Mouse (Mus musculus): ENCODE measurements around the gene Rabgef1. TPM values are rescaled to one million over a fixed set of nuclear protein-coding genes. Genes with fewer than 3 reads are reported as not detected.

Gene Rabgef1
- polyA plus RNA-seq, 1 experiment from 2014 or later, result 35.7 TPM

DNA sequence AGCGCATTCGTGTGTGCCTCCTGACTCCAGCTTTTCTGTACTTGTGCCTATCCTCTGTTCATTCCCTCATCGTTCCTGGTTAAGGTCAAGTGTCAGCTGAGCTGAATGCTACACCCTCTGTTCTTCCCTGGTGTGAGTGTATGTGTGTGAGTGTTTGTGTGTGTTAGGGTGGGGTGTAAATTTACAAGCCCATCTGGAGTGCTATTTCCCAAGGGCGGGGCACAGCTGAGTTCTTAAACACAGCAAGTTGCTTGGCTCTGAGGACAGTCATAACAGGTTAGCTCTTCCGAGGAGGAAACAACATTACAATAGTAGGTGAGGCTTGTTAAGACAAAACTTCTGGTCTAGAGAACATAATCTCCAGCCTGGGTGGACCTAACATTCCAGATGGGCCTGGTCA lies 46.7 kb downstream of the Rabgef1 start:
- Histone ChIP-seq H3K27ac (no peak overlapping the region), H3K9ac (no peak overlapping the region), H3K9me3 (ENCODE audit: control insufficient read depth, low read length) (no peaks in the 10 kb centered on the region), H3K27me3 (ENCODE audit: control insufficient read depth, insufficient read depth, low read length) (no peaks in the 10 kb centered on the region), H3K4me2 (replicated peaks) (no peak overlapping the region), H3K4me3 (replicated peaks; ENCODE audit: low read length) (no peak overlapping the region), H3K36me3 (replicated peaks; ENCODE audit: control insufficient read depth, insufficient read depth) (peaks cover 10% of the 10 kb centered on the region), H3K4me1 (replicated peaks; ENCODE audit: control insufficient read depth, insufficient read depth, low read length) (peaks cover 13% of the 10 kb centered on the region)
- ATAC-seq (ENCODE audit: low FRiP score) (no peak), DNase-seq (ENCODE audit: low spot score) (no peak)
- WGBS, result 94% methylated on average over 5 of the region's 5 CpGs

DNA sequence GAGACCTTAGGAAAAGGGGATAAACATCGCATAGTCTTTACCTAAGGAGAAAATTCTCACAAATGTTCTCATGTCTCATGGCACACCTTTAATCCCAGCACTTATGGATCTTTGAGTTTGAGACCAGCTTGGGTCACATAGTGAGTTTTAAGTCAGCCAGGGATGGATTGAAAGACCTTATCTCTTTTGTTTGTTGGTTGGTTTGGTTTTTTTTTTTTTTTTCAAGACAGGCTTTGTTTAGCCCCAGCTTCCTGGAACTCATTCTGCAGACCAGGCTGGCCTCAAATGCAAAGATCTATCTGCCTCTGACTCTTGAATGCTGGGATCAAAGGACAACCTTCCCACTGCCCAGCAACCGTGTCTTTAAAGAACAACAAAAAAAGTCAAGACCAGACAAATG lies 49.7 kb downstream of the Rabgef1 start:
- 54% methylated on average over 2 of the region's 2 CpGs for WGBS
- Histone ChIP-seq H3K9me3 (ENCODE audit: control insufficient read depth, low read length) (no peaks in the 10 kb centered on the region), H3K4me1 (replicated peaks; ENCODE audit: control insufficient read depth, insufficient read depth, low read length) (peaks cover 18% of the 10 kb centered on the region), H3K9ac (peak overlapping the region; percentile 97), H3K27me3 (ENCODE audit: control insufficient read depth, insufficient read depth, low read length) (no peaks in the 10 kb centered on the region), H3K36me3 (replicated peaks; ENCODE audit: control insufficient read depth, insufficient read depth) (no peaks in the 10 kb centered on the region), H3K4me3 (replicated peaks; ENCODE audit: low read length) (peak overlapping the region; percentile 100), H3K4me2 (replicated peaks) (peak overlapping the region; percentile 69), H3K27ac (peak overlapping the region; percentile 74; the same call in 1 of the 2 replicates)
- ATAC-seq (ENCODE audit: low FRiP score) (no peak), DNase-seq (ENCODE audit: low spot score) (no peak)

DNA sequence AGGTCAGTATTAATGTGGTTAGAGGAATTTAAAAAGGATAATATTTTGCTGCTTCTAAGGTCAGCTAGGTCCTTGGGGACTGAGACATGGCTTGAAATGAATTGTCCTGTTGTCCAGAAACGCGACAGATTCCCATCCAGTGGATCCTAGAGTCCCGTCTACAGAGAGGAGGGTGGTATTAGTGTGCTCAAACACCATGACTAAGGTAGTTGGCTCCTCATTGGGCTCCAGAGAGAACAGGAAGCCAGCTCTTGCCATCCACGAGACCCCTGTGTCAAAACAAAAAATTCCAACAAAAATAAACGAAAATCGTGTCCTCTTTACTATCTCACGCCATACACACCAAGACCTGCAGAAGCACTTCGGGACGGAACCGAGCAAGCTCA lies 50.2 kb downstream of the Rabgef1 start:
- no peaks in the 10 kb centered on the region for H3K9me3 ChIP-seq (ENCODE audit: control insufficient read depth, low read length)
- no peak for DNase-seq (ENCODE audit: low spot score)
- peak overlapping the region; percentile 74 for H3K27ac ChIP-seq
- peak overlapping the region; percentile 97 for H3K9ac ChIP-seq
- under 1% methylated on average over 10 of the region's 10 CpGs for WGBS
- H3K36me3 ChIP-seq (replicated peaks; ENCODE audit: control insufficient read depth, insufficient read depth), result 0 out of 2 replicates have a peak, but pooled peaks cover under 1% of the 10 kb centered on the region
- peaks cover 18% of the 10 kb centered on the region for H3K4me1 ChIP-seq (replicated peaks; ENCODE audit: control insufficient read depth, insufficient read depth, low read length)
- peak; percentile 62 for ATAC-seq (ENCODE audit: low FRiP score)
- peak overlapping the region; percentile 100 for H3K4me3 ChIP-seq (replicated peaks; ENCODE audit: low read length)
- no peaks in the 10 kb centered on the region for H3K27me3 ChIP-seq (ENCODE audit: control insufficient read depth, insufficient read depth, low read length)
- H3K4me2 ChIP-seq (replicated peaks), result peak overlapping the region; percentile 69

DNA sequence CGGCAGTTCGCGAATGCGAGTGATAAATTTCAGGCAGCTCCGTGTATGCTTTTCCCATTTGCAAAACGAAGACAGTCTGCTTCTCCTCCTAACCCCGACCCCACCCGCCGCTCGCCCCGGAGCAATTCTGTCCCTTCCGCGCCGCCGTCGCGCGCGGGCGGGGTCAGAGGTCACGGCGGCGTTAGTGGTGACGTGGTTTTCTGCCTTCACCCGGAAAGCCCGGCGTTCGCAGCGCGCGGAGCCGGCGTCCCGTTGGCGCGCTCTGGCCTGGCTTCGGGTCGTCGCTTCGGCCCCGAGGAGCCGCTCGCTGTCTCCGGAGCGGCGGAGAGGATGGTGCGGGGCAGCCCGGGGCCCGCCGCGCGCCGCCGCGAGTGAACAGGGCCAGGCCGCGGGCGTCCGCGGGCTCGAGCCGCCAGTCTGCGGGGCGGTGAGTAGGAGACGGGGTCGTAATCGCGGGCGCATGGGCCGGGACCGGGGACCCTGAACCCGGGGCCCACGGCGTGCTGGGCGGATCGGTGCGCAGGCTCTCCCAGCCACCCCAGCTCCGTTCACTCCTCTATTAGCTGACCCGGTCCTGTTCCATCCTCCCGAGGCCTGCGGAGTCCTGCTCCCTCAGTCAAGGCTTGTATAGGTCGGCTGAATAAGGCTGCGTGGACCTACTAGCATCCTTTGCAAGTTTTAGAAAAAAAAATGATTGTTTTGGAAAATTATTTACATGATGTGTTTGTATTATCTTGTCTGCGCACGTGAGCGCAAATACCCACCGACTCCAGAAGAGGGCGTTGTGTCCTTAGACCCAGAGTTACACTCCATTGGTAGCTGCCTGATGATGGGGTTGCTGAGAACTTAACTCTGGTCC lies 50.8 kb downstream of the Rabgef1 start:
- peak overlapping the region; percentile 97 for H3K9ac ChIP-seq
- peak overlapping the region; percentile 100 for H3K4me3 ChIP-seq (replicated peaks; ENCODE audit: low read length)
- H3K36me3 ChIP-seq (replicated peaks; ENCODE audit: control insufficient read depth, insufficient read depth), result peaks cover 4% of the 10 kb centered on the region; the same call in 1 of the 2 replicates
- H3K27ac ChIP-seq, result peak overlapping the region; percentile 74
- DNase-seq (ENCODE audit: low spot score) (peak; percentile 95), ATAC-seq (ENCODE audit: low FRiP score) (peak; percentile 91)
- peaks cover 18% of the 10 kb centered on the region for H3K4me1 ChIP-seq (replicated peaks; ENCODE audit: control insufficient read depth, insufficient read depth, low read length)
- under 1% methylated on average over 81 of the region's 88 CpGs for WGBS
- H3K4me2 ChIP-seq (replicated peaks), result peak overlapping the region; percentile 69
- no peaks in the 10 kb centered on the region for H3K27me3 ChIP-seq (ENCODE audit: control insufficient read depth, insufficient read depth, low read length)
- no peaks in the 10 kb centered on the region for H3K9me3 ChIP-seq (ENCODE audit: control insufficient read depth, low read length)

DNA sequence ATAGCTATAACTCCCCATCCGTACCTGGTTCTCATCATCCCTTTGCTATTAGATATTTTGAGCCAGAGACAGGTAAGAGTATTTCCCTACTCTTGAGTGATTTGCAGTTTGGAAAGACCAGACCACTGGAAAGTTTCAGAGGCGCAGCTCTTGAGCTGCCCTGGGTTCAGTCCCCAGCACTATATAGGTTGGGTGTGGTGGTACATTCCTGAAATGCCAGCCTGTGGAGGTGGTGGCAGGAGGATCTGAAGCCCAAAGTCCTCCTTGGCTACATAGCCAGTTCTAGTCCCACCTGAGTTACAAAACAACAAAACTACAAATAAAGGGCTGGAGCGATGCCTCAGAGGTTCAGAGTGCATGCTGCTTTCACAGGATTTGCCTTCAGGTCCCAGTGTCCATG lies 55.2 kb downstream of the Rabgef1 start:
- WGBS, result 95% methylated on average over 3 of the region's 3 CpGs
- Histone ChIP-seq H3K27me3 (ENCODE audit: control insufficient read depth, insufficient read depth, low read length) (no peaks in the 10 kb centered on the region), H3K27ac (no peak overlapping the region), H3K4me2 (replicated peaks) (no peak overlapping the region), H3K4me3 (replicated peaks; ENCODE audit: low read length) (no peak overlapping the region), H3K4me1 (replicated peaks; ENCODE audit: control insufficient read depth, insufficient read depth, low read length) (peaks cover 8% of the 10 kb centered on the region), H3K9me3 (ENCODE audit: control insufficient read depth, low read length) (no peaks in the 10 kb centered on the region), H3K9ac (no peak overlapping the region), H3K36me3 (replicated peaks; ENCODE audit: control insufficient read depth, insufficient read depth) (peaks cover 28% of the 10 kb centered on the region)
- DNase-seq (ENCODE audit: low spot score), result no peak
- no peak for ATAC-seq (ENCODE audit: low FRiP score)

DNA sequence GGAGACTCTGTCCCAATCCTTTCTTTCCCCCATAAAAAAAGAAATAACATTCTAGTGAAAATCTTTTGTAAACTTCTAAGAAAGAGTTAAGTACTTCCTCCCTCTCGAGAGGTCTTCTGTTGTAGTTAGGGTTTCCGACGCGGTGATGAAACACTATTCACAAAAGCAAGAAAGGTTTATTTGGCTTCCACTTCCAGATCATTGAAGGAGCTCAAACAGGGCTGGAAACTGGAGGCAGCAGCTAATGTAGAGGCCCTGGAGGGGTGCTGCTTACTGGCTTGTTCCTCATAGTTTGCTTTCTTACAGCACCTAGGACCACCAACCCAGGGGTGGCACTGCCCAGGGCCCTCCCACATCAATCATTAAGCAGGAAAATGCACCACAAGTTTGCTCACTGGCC lies 56.5 kb downstream of the Rabgef1 start:
- DNase-seq (ENCODE audit: low spot score) (no peak), ATAC-seq (ENCODE audit: low FRiP score) (no peak)
- Histone ChIP-seq H3K9ac (no peak overlapping the region), H3K4me1 (replicated peaks; ENCODE audit: control insufficient read depth, insufficient read depth, low read length) (peaks cover 7% of the 10 kb centered on the region), H3K36me3 (replicated peaks; ENCODE audit: control insufficient read depth, insufficient read depth) (peaks cover 41% of the 10 kb centered on the region), H3K27ac (no peak overlapping the region), H3K27me3 (ENCODE audit: control insufficient read depth, insufficient read depth, low read length) (no peaks in the 10 kb centered on the region), H3K4me2 (replicated peaks) (no peak overlapping the region), H3K9me3 (ENCODE audit: control insufficient read depth, low read length) (no peaks in the 10 kb centered on the region), H3K4me3 (replicated peaks; ENCODE audit: low read length) (no peak overlapping the region)
- 77% methylated on average over 4 of the region's 4 CpGs for whole genome bisulfite sequencing

DNA sequence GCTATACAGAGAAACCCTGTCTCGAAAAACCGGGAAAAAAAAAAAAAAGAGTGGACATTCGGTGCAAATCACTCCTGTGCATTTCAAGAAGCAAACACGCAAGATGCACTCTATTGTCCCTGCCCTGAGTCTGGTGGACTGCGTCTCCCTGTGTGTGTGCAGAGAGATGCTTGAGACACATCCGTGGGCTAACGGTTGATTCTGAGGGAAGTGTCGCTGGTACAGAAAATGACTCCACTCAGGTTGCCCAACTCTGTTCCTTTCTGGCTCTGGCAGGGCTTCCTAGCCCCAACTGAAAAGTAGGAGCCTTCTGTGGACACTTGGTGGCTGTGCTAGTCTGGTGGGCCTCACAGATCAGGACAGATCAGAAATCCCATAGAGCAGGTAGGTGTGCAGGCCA lies 64.7 kb downstream of the Rabgef1 start:
- Histone ChIP-seq H3K4me3 (replicated peaks; ENCODE audit: low read length) (no peak overlapping the region), H3K27ac (no peak overlapping the region), H3K9me3 (ENCODE audit: control insufficient read depth, low read length) (no peaks in the 10 kb centered on the region), H3K27me3 (ENCODE audit: control insufficient read depth, insufficient read depth, low read length) (no peaks in the 10 kb centered on the region), H3K36me3 (replicated peaks; ENCODE audit: control insufficient read depth, insufficient read depth) (peaks cover 96% of the 10 kb centered on the region), H3K9ac (no peak overlapping the region), H3K4me1 (replicated peaks; ENCODE audit: control insufficient read depth, insufficient read depth, low read length) (no peaks in the 10 kb centered on the region), H3K4me2 (replicated peaks) (no peak overlapping the region)
- 97% methylated on average over 8 of the region's 8 CpGs for WGBS
- DNase-seq (ENCODE audit: low spot score) (no peak), ATAC-seq (ENCODE audit: low FRiP score) (no peak)

DNA sequence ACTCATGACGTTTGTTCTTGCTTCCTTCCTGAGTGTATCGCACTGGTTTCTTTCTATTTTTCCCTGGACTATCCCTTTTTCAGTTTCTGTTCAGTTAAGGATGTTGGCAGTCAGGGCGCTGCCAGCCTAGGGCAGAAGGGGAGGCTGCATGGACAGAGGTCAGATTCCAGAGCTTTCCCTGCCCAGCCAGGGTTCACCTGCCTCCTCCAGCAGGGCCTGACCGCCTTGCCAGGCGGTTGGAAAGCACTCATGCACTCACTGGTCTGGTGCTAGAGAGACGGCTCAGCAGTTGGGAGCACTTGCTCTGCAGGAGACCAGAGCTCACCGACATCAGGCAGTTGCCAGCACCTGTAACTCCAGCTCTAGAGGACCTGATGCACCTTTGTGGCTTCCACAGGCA lies 67.6 kb downstream of the Rabgef1 start:
- Histone ChIP-seq H3K9me3 (ENCODE audit: control insufficient read depth, low read length) (no peaks in the 10 kb centered on the region), H3K27ac (no peak overlapping the region), H3K4me3 (replicated peaks; ENCODE audit: low read length) (no peak overlapping the region), H3K4me1 (replicated peaks; ENCODE audit: control insufficient read depth, insufficient read depth, low read length) (no peaks in the 10 kb centered on the region), H3K27me3 (ENCODE audit: control insufficient read depth, insufficient read depth, low read length) (no peaks in the 10 kb centered on the region), H3K36me3 (replicated peaks; ENCODE audit: control insufficient read depth, insufficient read depth) (peaks cover 96% of the 10 kb centered on the region), H3K4me2 (replicated peaks) (no peak overlapping the region), H3K9ac (no peak overlapping the region)
- DNase-seq (ENCODE audit: low spot score), result no peak
- 97% methylated on average over 7 of the region's 7 CpGs for WGBS
- ATAC-seq (ENCODE audit: low FRiP score), result no peak

DNA sequence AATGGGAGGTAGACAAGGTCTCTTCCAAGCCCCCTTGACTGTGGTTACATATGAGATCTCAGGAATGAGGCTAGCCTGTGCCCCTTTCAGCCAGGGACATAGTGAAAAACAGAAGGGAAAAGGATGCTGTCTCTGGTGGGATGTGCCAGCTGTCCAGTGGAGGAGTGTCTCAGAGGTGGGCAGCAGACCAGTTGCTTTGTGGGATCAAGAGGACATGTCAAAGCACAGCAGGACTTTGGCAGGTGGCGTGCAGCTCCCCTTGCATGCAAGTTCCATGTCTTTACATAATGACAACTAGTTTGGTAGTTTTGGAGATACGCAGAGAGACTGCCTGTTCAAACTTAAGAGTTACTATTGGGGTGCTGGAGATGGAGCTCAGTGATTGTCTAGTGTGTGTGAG lies 68.3 kb downstream of the Rabgef1 start:
- WGBS, result 97% methylated on average over 2 of the region's 2 CpGs
- no peaks in the 10 kb centered on the region for H3K27me3 ChIP-seq (ENCODE audit: control insufficient read depth, insufficient read depth, low read length)
- no peak overlapping the region for H3K4me2 ChIP-seq (replicated peaks)
- no peaks in the 10 kb centered on the region for H3K4me1 ChIP-seq (replicated peaks; ENCODE audit: control insufficient read depth, insufficient read depth, low read length)
- DNase-seq (ENCODE audit: low spot score) (no peak), ATAC-seq (ENCODE audit: low FRiP score) (no peak)
- H3K9me3 ChIP-seq (ENCODE audit: control insufficient read depth, low read length), result no peaks in the 10 kb centered on the region
- H3K9ac ChIP-seq, result no peak overlapping the region
- H3K36me3 ChIP-seq (replicated peaks; ENCODE audit: control insufficient read depth, insufficient read depth), result peaks cover 96% of the 10 kb centered on the region
- H3K27ac ChIP-seq, result no peak overlapping the region
- H3K4me3 ChIP-seq (replicated peaks; ENCODE audit: low read length), result no peak overlapping the region
